ENCODE assay signal across 17 mouse cellular contexts in the genomic region with DNA sequence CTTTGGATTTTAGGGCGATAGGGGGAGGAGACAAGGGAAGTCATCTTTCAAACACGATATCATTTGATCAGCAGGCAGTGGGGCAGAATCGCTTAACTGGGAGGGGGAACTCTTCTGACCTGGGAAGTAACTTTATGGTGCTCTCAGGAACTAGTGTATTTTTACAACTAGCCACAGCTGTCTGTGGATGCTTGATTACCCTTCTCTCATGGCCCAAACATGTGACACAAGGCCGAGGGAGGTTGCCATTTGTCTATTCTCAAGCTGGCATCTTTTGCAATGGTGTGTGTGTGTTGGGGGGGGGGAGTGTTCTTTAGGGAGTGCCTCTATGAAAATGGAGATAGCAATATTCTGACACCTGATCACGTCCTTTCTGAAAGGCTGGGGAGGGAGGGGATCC.
"Had no signal": no experiment of that assay in that cellular context is flagged by ENCODE, and none has a peak within 500 bp of the region (broad histone marks: within the 10 kb centered on the region; RNA-seq: fewer than 3 reads in every experiment).

No protein-coding gene starts in this region.

- H3K4me1 ChIP-seq: lung, embryonic 15.5 days; megakaryocyte, embryonic 14.5 days; midbrain, embryonic 15.5 days; neural tube, embryonic 12.5 days; stomach, embryonic 15.5 days had no signal

- ATAC-seq: lung, postnatal 0 days; midbrain, embryonic 13.5 days; midbrain, embryonic 15.5 days had no signal

- H3K27me3 ChIP-seq: lung, embryonic 15.5 days; megakaryocyte, embryonic 14.5 days; midbrain, embryonic 15.5 days; neural tube, embryonic 12.5 days; stomach, embryonic 15.5 days had no signal

- H3K9ac ChIP-seq: lung, embryonic 15.5 days; midbrain, embryonic 13.5 days; midbrain, embryonic 15.5 days; neural tube, embryonic 12.5 days; stomach, embryonic 15.5 days had no signal

- DNase-seq: lung, adult 2 months; lung, postnatal 14 days; lung, postnatal 36 days; right cerebral cortex, postnatal 14 days; thymus, adult 2 months; thymus, postnatal 25 days; thymus, postnatal 4 days had no signal

- H3K27ac ChIP-seq: lung, embryonic 15.5 days; macrophage; midbrain, embryonic 13.5 days; midbrain, embryonic 15.5 days; neural tube, embryonic 12.5 days; stomach, embryonic 15.5 days; stomach, postnatal 0 days had no signal

- H3K36me3 ChIP-seq: lung, embryonic 15.5 days; midbrain, embryonic 13.5 days; midbrain, embryonic 15.5 days; neural tube, embryonic 12.5 days; stomach, embryonic 15.5 days had no signal

- H3K9me3 ChIP-seq: lung, embryonic 15.5 days; midbrain, embryonic 15.5 days; neural tube, embryonic 12.5 days; stomach, embryonic 15.5 days had no signal

- H3K4me3 ChIP-seq: lung, embryonic 15.5 days; megakaryocyte, embryonic 14.5 days; midbrain, embryonic 13.5 days; midbrain, embryonic 15.5 days; neural tube, embryonic 12.5 days; stomach, embryonic 15.5 days had no signal

- H3K4me2 ChIP-seq: lung, embryonic 15.5 days; midbrain, embryonic 11.5 days; midbrain, embryonic 13.5 days; midbrain, embryonic 15.5 days; neural tube, embryonic 12.5 days; stomach, embryonic 15.5 days had no signal
